Mouse (Mus musculus): Measurements from ENCODE around the gene Erbin. TPM values are rescaled to one million over a fixed set of nuclear protein-coding genes. Genes with fewer than 3 reads are reported as not detected.
A peak's percentile ranks its signal among the peaks of the same experiment; 100 is the strongest.

The Erbin gene
- 4.3 and 4.9 TPM in 2 replicates for polyA plus RNA-seq (2012; rRNA removed)

DNA sequence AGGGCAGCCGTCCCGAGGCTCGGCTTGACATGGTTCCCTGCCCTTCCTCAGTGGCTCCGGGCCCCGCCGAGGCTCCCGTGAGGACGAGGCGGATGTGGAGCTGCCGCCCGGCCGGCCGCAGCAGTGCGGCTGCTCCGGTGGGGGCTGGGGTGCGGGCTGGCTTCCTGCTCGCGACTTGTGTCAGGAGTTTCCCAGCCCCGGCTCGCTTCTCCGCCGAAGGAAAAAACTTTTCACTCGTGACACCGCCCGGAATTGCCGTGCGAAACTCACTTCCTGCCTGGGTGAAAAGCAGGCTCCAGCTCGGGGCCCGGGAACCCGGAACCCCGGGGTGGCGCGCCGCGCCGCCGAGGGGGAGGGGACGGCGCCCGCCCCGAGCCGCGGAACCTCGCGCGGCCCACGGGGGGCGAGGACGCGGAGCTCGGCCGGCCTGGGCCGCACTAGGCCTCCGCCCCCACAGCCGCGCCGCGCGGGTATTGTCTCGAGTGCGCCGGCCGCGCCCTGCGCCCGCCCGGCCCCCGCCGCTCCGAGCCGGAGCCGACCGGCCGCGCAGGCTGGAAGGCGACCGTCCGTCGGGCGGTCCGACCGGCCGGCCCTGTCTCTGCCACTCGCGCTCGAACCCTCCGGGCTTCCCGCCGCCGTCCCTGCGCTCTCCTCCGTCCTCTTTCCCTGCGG lies at the start of gene Erbin:
Gene Erbin (minus strand): TSS at position 254 of the 672 bp plus-strand sequence.
- Histone ChIP-seq H3K36me3 (ENCODE audit: control insufficient read depth, insufficient read depth, low read length) (no peaks in the 10 kb centered on the region), H3K27me3 (ENCODE audit: control insufficient read depth, insufficient read depth, low read length) (no peaks in the 10 kb centered on the region), H3K4me3 (ENCODE audit: control insufficient read depth, low read depth, low read length) (peak within 1 kb of the TSS; percentile 91), H3K4me1 (ENCODE audit: control insufficient read depth, insufficient read depth, low read length) (peaks cover 5% of the 10 kb centered on the region), H3K27ac (ENCODE audit: control insufficient read depth, insufficient read depth, low read depth, low read length) (peak within 1 kb of the TSS; percentile 99)
- TF ChIP-seq CTCF (IDR thresholded peaks at IDR 0.05; ENCODE audit: control insufficient read depth, insufficient read depth, insufficient replicate concordance, low read depth, low read length): no peak
- TF ChIP-seq POLR2A (IDR thresholded peaks at IDR 0.05; ENCODE audit: control insufficient read depth, low read depth, low read length): peak; percentile 25; the same call in 1 of the 2 replicates

DNA sequence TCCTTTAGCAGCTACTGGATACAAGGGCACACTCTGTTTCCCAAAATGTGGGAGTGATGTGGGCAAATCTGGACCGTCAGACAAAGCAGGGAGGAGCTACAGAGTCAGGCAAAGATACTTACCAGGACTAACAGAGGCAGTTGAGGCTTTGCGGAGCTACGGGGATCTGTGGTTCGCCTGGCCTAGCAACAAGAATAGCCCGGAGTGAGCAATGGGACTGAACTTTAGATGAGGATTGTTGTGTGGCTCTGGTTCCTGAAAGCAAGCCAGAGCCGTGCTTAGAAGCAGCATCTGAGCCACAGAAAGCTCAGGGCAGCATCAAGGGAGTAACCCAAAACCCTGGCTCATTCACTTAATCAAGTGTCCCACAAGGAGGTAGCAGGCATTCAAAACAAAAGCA lies 49.6 kb upstream of the Erbin start:
- no peak overlapping the region for H3K27ac ChIP-seq (ENCODE audit: control insufficient read depth, insufficient read depth, low read depth, low read length)
- TF ChIP-seq CTCF (IDR thresholded peaks at IDR 0.05; ENCODE audit: control insufficient read depth, insufficient read depth, insufficient replicate concordance, low read depth, low read length) (no peak), POLR2A (IDR thresholded peaks at IDR 0.05; ENCODE audit: control insufficient read depth, low read depth, low read length) (0 out of 2 replicates have a peak, but pooled peaks have one; percentile 15)

DNA sequence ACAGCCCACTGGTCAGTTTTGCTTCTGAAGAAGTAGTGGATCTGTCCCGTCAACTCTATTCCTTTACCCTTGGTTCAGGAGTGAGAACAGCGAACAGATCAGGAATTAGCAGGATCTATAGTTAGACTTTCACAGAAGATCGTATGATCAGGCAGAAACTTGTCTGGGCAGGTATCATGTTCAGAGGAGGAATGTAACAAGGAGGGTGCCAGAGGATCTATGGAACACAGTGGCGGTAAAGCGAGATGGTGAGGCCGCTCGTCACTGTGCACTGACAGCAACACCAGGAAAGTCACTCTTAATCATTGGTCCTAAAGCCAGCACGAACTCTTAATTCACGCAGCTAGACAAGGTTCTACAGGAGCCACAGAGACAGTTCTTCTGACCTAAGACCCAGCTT lies 47.7 kb upstream of the Erbin start:
- H3K4me3 ChIP-seq (ENCODE audit: control insufficient read depth, low read depth, low read length): no peak overlapping the region
- H3K4me1 ChIP-seq (ENCODE audit: control insufficient read depth, insufficient read depth, low read length): no peaks in the 10 kb centered on the region
- H3K36me3 ChIP-seq (ENCODE audit: control insufficient read depth, insufficient read depth, low read length): no peaks in the 10 kb centered on the region
- H3K27me3 ChIP-seq (ENCODE audit: control insufficient read depth, insufficient read depth, low read length): no peaks in the 10 kb centered on the region
- no peak for TF ChIP-seq CTCF (IDR thresholded peaks at IDR 0.05; ENCODE audit: control insufficient read depth, insufficient read depth, insufficient replicate concordance, low read depth, low read length)
- TF ChIP-seq POLR2A (IDR thresholded peaks at IDR 0.05; ENCODE audit: control insufficient read depth, low read depth, low read length): no peak
- H3K27ac ChIP-seq (ENCODE audit: control insufficient read depth, insufficient read depth, low read depth, low read length): no peak overlapping the region

More for the DNA sequence above, 49.6 kb upstream of the Erbin start:
- H3K27me3 ChIP-seq (ENCODE audit: control insufficient read depth, insufficient read depth, low read length): no peaks in the 10 kb centered on the region
- H3K4me3 ChIP-seq (ENCODE audit: control insufficient read depth, low read depth, low read length): no peak overlapping the region
- no peaks in the 10 kb centered on the region for H3K4me1 ChIP-seq (ENCODE audit: control insufficient read depth, insufficient read depth, low read length)
- H3K36me3 ChIP-seq (ENCODE audit: control insufficient read depth, insufficient read depth, low read length): no peaks in the 10 kb centered on the region

DNA sequence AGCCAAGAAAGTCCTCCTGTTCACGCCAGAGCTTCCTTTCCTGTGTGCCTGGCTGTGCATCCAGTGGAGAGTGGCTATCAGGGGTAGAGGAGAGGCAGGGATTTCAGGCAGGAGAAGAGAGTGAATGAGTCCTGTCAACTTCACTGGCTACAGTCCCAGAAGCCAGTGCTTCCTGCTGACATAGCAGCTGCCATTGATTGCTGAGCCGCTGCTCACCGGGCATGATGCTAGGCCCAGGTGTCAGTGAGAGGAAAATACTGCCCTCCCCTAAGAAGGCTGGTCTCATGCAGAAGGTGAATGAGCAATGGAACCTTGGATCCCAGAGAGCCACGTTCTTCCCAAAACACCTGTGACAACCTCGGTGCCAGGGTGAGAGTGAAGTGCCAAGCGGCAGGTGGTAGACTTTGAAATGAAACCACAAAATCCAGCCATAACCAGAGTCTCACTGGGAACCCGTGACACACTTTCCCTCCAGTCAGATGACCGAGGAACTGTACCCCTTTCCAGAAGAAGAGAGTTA lies 46.4 kb upstream of the Erbin start:
- TF ChIP-seq CTCF (IDR thresholded peaks at IDR 0.05; ENCODE audit: control insufficient read depth, insufficient read depth, insufficient replicate concordance, low read depth, low read length) (no peak), POLR2A (IDR thresholded peaks at IDR 0.05; ENCODE audit: control insufficient read depth, low read depth, low read length) (no peak)
- Histone ChIP-seq H3K4me1 (ENCODE audit: control insufficient read depth, insufficient read depth, low read length) (no peaks in the 10 kb centered on the region), H3K27me3 (ENCODE audit: control insufficient read depth, insufficient read depth, low read length) (no peaks in the 10 kb centered on the region), H3K27ac (ENCODE audit: control insufficient read depth, insufficient read depth, low read depth, low read length) (no peak overlapping the region), H3K4me3 (ENCODE audit: control insufficient read depth, low read depth, low read length) (no peak overlapping the region), H3K36me3 (ENCODE audit: control insufficient read depth, insufficient read depth, low read length) (no peaks in the 10 kb centered on the region)

DNA sequence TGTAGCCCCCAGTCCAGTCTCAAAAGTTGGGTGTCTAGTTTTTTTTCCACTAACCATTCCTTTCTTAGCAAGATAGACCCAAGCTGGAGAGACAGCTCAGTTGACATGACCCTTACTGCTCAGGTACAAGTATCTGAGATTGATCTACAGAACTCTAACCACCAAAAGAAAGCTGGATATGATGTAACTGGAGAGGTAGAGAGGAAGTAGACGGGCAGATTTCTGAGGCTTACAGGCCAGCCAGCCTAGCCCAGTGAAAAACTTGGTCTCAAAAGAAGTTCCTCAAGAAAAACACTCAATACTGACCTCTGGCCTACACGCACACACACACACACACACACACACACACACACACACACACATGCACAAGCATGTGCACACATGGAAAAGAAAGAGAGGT lies 44.9 kb upstream of the Erbin start:
- Histone ChIP-seq H3K36me3 (ENCODE audit: control insufficient read depth, insufficient read depth, low read length) (no peaks in the 10 kb centered on the region), H3K4me3 (ENCODE audit: control insufficient read depth, low read depth, low read length) (no peak overlapping the region), H3K4me1 (ENCODE audit: control insufficient read depth, insufficient read depth, low read length) (no peaks in the 10 kb centered on the region), H3K27ac (ENCODE audit: control insufficient read depth, insufficient read depth, low read depth, low read length) (no peak overlapping the region), H3K27me3 (ENCODE audit: control insufficient read depth, insufficient read depth, low read length) (no peaks in the 10 kb centered on the region)
- TF ChIP-seq CTCF (IDR thresholded peaks at IDR 0.05; ENCODE audit: control insufficient read depth, insufficient read depth, insufficient replicate concordance, low read depth, low read length) (no peak), POLR2A (IDR thresholded peaks at IDR 0.05; ENCODE audit: control insufficient read depth, low read depth, low read length) (no peak)

DNA sequence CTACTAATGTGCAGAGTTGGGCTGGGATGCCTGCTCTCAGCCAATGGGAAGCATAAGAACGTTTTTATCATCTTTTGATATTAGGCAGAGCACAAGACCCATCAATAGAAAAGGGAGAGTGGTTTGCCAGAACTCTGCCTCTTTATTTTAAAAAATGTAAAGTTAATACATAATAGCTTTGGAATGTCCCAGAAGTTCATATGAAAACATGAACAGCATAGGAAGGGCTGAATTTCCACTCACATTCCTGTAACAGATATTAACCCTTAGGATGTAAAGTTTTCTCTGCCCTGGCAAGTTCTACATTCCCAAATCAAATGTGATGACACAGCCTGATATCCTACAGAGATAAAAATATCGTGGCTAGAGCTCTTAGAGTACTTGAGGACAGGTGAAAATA lies 42.8 kb upstream of the Erbin start:
- no peak overlapping the region for H3K4me3 ChIP-seq (ENCODE audit: control insufficient read depth, low read depth, low read length)
- no peak overlapping the region for H3K27ac ChIP-seq (ENCODE audit: control insufficient read depth, insufficient read depth, low read depth, low read length)
- no peaks in the 10 kb centered on the region for H3K36me3 ChIP-seq (ENCODE audit: control insufficient read depth, insufficient read depth, low read length)
- H3K4me1 ChIP-seq (ENCODE audit: control insufficient read depth, insufficient read depth, low read length): no peaks in the 10 kb centered on the region
- TF ChIP-seq CTCF (IDR thresholded peaks at IDR 0.05; ENCODE audit: control insufficient read depth, insufficient read depth, insufficient replicate concordance, low read depth, low read length) (no peak), POLR2A (IDR thresholded peaks at IDR 0.05; ENCODE audit: control insufficient read depth, low read depth, low read length) (no peak)
- H3K27me3 ChIP-seq (ENCODE audit: control insufficient read depth, insufficient read depth, low read length): no peaks in the 10 kb centered on the region

DNA sequence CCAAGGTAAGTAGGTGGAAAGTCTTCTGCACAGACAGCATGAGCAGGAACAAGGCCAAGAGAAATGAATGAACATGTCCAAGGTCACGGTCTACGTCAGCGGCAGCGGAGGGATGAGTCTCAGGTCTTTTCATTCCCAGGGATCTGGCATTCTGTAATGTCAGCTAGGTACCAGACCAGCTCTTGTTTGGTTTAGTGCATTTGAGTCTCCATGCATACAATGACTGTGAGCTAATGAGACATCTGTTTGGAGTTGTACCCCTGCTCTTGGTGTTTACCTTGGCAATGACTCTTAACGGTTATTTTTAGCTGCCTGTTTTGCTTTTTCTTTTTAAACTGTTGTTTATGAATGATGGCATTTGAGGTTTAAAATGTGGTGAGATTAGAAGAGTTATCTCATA lies 39.5 kb upstream of the Erbin start:
- no peak for TF ChIP-seq POLR2A (IDR thresholded peaks at IDR 0.05; ENCODE audit: control insufficient read depth, low read depth, low read length)
- TF ChIP-seq CTCF (IDR thresholded peaks at IDR 0.05; ENCODE audit: control insufficient read depth, insufficient read depth, insufficient replicate concordance, low read depth, low read length): no peak
- Histone ChIP-seq H3K36me3 (ENCODE audit: control insufficient read depth, insufficient read depth, low read length) (no peaks in the 10 kb centered on the region), H3K27me3 (ENCODE audit: control insufficient read depth, insufficient read depth, low read length) (no peaks in the 10 kb centered on the region), H3K4me1 (ENCODE audit: control insufficient read depth, insufficient read depth, low read length) (no peaks in the 10 kb centered on the region), H3K27ac (ENCODE audit: control insufficient read depth, insufficient read depth, low read depth, low read length) (no peak overlapping the region; the same call in 1 of the 2 replicates), H3K4me3 (ENCODE audit: control insufficient read depth, low read depth, low read length) (no peak overlapping the region)

Data from testis, adult 2 months (tissue).